Mouse (Mus musculus) adrenal gland, postnatal 36 days (tissue): ENCODE measurements around the gene Oprm1. TPM values are rescaled to one million over a fixed set of nuclear protein-coding genes. Genes with fewer than 3 reads are reported as not detected.
"Not testable (repeated sequence)": the region's sequence is repeated elsewhere in the genome, so short reads cannot be mapped to it uniquely, and the experiment has no call there.

ENCODE experiments used
- DNase-seq, 2 experiments: peaks; one replicate each; pipeline ENCODE4 v3.0.0; 2021; ENCODE audit warnings: mixed read lengths in 1 of 2
- long read RNA-seq, 2 experiments: library from polyadenylated mRNA; stranded (forward); transcript quantifications; one replicate each; pipeline ENCODE4 v2.0.0; 2021; ENCODE audit warnings: borderline sequencing depth in 2 of 2
- total RNA-seq, 2 experiments: library from RNA; stranded (reverse); gene quantifications; 2 replicates each; pipeline ENCODE4 v1.2.3; 2021

Oprm1 gene
- not detected for total RNA-seq
- long read RNA-seq, experiment 1 = 0 reads
- long read RNA-seq, experiment 2 = 0 reads

GRCm38 (mm10) chr10:6758206-6758605 lies at the start of gene Oprm1:
Gene Oprm1 (plus strand): TSS chr10:6758506.
- DNase-seq = no peak

DNA sequence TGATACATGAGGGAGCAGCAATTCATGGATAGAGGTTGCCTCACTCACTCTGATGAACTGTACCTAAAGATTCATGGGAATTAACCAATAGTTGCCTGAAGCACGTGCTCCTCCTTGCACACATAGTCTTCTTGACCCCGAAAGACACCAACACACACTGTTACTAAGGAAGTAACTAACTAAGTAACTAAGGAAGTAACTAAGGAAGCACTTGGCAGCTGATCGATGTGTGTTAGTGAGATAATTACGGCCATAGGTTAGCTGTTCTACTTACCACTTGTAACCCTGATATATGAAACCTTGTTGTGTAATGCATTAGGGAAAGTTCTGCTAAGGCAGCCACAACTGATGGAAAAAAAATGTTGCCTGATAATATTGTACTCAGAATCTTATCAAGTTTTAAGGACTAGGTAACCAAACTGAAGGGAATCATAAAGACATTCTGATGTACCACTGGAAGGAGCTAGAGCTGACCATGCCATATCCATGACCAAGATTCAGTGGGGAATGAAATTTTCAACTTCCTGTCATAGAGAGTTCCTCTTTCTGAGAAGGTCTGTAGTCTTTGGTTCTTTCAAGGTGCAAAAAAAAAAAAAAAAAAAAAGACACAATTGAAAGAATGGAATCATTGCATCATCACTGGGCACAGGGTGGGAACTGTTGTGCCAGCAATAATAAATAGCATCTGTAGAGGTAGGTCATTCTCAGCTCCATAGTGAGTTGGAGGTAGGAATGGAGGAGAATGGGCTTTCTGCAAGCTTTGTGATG lies 40.9 kb upstream of the Oprm1 start:
- no peak for DNase-seq

DNA sequence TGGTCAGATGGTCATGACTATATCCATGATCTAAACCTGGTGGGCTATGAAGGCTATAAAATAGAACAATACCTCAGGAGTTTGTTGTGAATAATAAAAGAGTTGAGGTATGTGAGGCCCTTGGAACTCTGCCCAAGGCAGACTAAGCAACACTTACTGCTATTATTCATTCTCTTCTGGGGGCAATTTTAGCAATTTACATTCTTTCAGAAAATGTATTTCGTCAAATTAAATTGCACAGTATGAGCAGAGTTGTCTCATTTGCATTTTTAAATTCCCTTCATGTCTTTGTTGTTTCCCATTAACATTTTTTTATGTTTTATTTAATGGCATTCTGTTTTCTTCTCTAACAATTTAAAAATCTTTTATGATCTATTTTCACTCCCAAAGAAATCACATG lies 34.5 kb upstream of the Oprm1 start:
- DNase-seq = no peak

- no peak for DNase-seq
These were observed 29.8 kb upstream of the Oprm1 start for GRCm38 (mm10) chr10:6728469-6728868.

DNA sequence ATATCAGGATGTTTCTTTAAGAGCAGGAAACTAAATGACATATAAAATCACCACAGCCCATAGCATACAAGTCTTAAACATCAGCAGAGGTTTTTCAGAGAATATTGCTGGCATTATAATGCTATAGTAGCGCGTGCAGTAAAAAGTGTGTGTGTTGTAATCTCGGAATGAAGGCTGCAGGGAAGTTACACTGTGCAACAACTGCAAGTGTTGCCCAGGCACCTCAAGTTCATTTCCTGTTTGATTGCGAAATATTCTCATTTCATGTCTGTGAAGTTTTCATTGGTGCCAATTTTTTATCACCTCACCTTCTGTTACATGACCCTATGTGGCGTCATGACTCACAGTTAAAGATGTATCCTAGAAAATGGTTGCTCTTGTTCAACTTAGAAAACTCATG lies 4.9 kb upstream of the Oprm1 start:
- no peak for DNase-seq

- DNase-seq = peak; percentile 53 to 58
These were observed 3.0 kb downstream of the Oprm1 start, which contains the start of gene Gm10945 for GRCm38 (mm10) chr10:6761287-6761811. Gene Gm10945 (minus strand): TSS chr10:6761761.

- DNase-seq = peak; percentile 51 to 64
These were observed 30.4 kb downstream of the Oprm1 start for GRCm38 (mm10) chr10:6788517-6789237.

DNA sequence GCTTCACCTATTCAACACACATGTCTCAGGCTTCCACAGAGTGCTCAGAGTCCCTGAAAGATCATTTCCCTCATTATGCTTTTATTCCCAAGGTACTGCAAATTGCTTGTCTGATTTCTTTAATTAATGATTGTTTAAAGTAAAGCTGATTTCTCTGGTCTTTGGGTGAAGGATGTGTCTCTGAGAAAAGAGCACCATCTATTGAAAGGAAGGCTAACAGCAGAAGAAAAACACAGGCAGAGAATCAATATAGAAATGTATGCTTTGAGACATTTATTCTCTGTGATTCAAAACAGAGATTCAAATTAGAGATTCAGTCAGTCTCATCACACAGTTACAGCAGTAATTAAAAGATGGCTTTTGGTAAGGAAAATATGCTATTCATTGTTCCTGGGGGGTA lies 31.9 kb downstream of the Oprm1 start:
- no peak for DNase-seq

DNA sequence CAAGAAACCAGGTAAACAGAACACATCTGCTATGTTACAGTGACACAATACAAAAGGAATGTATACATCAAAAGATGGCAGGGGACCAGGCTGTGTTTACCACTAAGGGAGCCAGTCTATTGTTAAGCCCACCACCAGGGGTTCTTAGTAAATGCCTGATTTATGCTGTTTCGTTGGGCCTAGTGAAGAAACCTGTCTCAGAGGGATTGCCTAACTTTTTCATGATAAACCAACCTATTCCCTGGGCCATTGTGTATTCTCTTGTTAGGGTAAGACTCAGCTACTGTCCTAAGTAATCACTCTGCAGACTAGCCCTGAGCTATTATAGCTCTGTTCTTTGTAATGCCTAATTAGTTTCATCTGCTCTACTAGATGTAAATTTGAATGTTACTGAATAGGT lies 62.3 kb downstream of the Oprm1 start:
- no peak for DNase-seq

DNA sequence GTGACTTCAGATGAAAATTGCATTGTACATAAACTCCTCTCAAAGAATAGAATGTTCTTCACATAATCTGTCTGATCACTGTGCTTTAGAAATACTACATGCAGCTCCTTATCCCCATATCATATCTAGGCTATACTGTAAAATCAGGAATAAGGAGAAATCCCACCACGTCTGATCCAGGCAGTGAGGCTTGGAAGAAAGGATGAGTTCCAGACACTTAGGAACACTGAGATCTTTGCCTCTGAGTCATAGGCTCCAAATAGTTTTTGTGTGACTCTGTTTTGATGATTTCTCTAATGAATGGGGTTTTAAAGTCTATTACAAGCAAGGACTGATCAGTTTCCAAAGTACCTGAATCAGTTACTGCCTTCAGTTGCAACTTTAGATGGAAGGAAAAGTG lies 83.9 kb downstream of the Oprm1 start:
- no peak for DNase-seq

DNA sequence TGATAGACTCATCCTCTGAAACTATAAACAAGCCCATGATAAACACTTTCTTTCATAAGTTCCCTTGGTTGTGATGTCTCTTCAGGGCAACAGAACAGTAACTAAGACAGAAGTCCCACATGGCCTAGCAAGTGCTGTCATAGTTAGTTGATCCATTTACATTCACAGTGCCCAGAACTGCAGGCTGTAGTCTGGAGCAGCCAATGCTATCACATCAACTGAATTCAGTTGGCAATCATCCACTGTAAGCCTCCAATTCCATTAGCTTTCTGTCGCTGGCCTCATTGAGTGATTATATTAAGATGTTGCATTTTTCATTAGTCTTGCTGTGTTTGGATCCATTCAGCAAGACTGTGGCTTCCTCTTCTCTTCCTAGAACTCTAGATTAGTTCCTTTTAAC lies 88.0 kb downstream of the Oprm1 start:
- DNase-seq = no peak

- no peak for DNase-seq
These were observed 90.0 kb downstream of the Oprm1 start for GRCm38 (mm10) chr10:6848162-6848754.

DNA sequence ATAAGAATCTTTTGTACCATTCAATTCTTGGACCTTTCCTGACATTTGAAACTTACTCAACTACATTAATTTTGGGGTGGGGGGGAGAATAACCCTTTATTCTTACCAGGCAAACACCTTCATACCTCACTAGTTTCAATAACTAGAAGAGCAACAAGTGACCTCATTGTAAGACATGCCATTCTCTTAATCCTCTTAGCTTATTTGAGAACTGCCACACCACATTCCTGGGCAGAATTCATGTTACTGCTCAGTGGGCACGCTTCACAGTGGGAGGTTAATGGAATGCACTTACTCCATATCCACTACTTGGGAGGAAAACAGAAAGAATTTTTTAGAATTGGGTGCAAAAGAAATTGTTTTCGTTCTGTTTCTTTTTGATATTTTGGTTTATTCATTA lies 90.5 kb downstream of the Oprm1 start:
- DNase-seq = no peak

GRCm38 (mm10) chr10:6855812-6856211 lies 97.5 kb downstream of the Oprm1 start:
- DNase-seq = no peak

DNA sequence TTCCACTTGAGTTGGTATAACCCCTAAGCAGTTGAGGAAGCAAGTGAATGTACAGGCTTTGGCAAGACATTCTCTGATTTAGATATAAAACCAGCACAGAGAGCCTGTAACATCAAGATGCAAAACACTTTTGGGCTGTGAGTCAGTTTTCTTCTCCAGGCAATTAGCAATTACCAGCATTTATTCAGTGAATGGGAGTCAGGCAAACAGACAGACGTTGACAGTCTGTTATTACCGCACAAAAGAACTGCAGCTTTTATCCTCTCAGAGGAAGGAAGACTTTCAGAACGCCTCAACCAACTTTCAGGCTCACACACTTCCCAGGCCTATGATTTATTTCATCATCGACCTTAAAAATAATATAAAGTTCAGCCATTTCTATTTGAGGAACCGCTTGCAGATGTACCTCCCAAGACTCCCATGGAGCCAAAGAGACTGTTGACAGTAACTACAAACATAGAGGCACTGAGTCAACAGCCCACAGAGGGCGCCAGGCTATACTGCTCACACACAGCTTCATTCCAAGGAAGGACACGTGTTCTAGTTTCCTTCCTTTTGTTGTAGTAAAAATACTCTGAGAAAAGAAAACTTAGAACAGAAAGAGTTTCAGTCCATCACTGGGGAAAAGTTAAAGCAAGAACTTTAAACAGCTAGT lies 113.2 kb downstream of the Oprm1 start:
- DNase-seq = no peak

DNA sequence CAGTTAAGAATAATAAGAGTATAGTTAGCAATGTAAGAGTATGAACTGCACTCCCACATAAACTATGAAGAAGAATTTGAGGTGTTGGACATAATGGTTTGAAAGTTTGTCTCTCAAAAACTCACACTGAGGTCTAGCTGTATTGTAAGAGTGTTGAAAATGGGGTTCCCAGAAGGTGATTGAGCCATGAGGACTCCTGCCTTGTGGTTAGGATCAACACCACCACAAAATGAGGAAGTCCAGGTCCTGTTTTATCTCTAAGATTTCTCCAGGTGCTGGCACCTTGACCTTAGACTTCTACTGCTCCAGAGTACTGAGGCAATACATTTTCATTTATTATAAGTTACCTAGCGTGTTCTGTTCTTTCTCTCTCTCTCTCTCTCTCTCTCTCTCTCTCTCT lies 115.6 kb downstream of the Oprm1 start:
- no peak for DNase-seq

GRCm38 (mm10) chr10:6878276-6878881 lies 120.1 kb downstream of the Oprm1 start:
- DNase-seq = no peak

GRCm38 (mm10) chr10:6882041-6882440 lies 123.7 kb downstream of the Oprm1 start:
- not testable (repeated sequence) for DNase-seq

- no peak for DNase-seq
These were observed 127.2 kb downstream of the Oprm1 start for GRCm38 (mm10) chr10:6885460-6885859.

DNA sequence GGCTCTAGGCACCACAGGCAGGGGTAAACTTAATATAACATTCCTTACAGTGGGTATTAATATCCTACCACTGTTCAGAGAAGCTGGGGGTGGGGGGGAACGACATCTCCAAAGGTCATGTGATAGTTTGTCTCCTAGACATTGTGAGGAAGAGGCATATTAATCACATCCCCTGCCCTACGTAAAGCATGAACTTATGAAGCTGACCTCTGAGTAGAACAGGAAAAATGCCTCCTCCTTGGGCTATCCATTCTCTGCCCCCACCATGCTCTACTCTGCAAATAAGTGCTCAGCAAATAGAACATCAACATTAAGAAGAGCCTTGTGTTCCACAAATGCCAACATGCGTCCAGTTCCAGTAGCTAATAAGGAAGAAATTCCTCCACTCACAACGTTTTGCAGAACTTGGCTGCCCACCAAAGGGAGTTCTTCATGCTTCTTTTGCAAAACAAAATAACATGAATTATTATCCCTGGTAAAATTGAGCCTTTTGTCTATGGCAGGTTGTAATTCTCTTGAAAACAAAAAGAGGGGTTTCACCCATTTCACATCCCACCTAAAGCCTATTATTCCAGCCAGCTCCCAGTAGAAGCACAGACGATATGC lies 131.4 kb downstream of the Oprm1 start:
- DNase-seq = no peak

DNA sequence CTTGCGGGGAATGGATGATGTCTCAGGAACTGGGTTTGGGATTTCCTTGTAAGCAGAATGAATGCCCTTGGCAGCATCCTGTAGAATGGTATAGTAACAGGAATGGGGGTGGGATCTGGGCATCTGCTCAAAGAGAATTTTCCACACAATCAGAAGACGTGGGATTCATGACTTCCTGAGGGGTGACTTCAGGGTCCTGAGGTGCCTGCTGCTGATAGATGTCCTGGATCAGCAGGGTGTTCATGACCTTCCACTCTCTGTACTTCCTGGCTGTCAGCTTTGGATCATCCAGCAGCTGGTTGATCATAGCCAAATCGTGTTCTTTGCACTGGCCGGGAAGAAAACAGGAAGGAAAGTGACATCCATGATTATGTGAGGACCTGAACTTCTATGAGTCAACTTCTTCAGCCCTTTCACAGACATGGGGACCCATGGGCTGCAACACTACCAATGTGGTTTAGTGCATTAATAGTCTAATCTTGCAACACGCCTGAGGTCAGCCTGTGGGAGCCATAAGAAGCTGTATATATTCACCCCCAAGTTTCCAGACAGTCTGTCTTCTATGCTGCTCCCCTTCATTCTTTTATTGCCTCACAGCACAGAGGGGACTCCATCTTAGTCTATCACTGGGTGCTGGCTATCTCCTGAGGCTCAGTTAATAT lies 132.2 kb downstream of the Oprm1 start:
- DNase-seq = no peak
